Mouse (Mus musculus): ENCODE data around the gene Ick.
"Not testable (repeated sequence)": the region's sequence is repeated elsewhere in the genome, so short reads cannot be mapped to it uniquely, and the experiment has no call there.

Ick gene

GRCm38 (mm10) chr9:78108796-78109239 lies at the start of gene Ick, which contains the start of gene Fbxo9:
Ick (plus strand) TSS chr9:78109192.
Fbxo9 (minus strand) TSS chr9:78109065.
- DNase-seq (ENCODE audit: low read depth, low spot score), result peak; percentile 95

DNA sequence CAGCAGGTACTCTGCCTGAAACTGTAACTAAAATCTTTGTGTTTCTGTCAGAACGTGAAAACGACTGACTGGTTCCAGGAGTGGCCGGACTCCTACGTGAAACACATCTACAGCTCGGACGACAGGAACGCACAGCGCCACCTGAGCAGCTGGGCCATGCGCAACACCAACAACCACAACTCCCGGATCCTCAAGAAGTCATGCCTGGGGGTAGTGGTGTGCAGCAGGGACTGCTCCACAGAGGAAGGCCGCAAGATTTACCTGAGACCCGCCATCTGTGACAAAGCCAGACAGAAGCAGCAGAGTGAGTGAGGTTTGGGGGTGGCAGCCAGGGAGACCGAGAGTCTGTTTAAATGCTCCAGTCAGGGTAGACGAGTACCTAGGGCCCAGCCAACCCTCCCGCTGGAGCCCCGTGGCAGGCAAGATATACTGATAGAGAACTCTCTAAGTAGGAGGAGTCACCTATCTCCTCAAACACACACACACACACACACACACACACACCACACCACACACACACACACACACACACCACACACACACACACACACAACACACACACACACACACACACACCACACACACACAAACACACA lies 49.4 kb upstream of the Ick start:
- DNase-seq (ENCODE audit: low read depth, low spot score), result no peak

GRCm38 (mm10) chr9:78062392-78062791 lies 46.6 kb upstream of the Ick start:
- DNase-seq (ENCODE audit: low read depth, low spot score), result no peak

GRCm38 (mm10) chr9:78064121-78064520 lies 44.9 kb upstream of the Ick start:
- DNase-seq (ENCODE audit: low read depth, low spot score), result no peak

GRCm38 (mm10) chr9:78070496-78070895 lies 38.5 kb upstream of the Ick start:
- no peak for DNase-seq (ENCODE audit: low read depth, low spot score)

DNA sequence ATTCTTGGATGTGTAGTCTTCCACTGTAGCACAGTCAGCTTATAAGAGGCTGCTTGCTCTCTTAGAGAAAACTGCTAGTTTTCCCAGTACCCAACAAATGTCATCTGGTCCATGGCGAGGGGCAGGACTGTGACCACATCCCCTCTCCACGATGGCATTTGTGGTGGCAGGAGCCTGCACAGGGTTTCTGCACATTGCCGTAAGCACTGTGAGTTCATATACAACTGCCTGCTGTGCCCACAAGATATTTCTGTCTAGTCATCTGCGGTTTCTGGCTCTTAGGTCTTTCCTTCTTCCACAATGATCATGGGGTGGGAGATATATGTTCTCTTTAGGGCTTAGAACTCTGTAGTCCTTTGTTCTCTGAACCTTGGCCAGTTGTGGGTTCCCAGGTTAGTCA lies 37.4 kb upstream of the Ick start:
- no peak for DNase-seq (ENCODE audit: low read depth, low spot score)

DNA sequence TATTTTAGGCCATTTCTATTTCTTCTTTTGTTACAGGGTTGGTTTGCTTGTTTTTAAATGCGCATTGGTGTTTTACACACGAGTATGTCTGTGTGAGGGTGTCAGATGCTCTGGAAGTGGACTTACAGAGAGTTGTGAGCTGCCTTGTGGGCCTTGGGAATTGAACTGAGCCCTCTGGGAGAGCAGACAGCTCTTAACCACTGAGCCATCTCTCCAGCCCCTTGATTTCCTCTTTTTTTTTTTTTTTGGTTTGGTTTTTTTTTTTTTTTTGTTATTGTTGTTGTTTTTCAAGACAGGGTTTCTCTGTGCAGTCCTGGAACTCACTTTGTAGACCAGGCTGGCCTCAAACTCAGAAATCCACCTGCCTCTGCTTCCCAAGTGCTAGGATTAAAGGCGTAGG lies 35.7 kb upstream of the Ick start:
- not testable (repeated sequence) for DNase-seq (ENCODE audit: low read depth, low spot score)

GRCm38 (mm10) chr9:78073713-78074340 lies 35.2 kb upstream of the Ick start:
- DNase-seq (ENCODE audit: low read depth, low spot score), result no peak

GRCm38 (mm10) chr9:78075256-78075655 lies 33.7 kb upstream of the Ick start:
- no peak for DNase-seq (ENCODE audit: low read depth, low spot score)

GRCm38 (mm10) chr9:78078240-78078639 lies 30.8 kb upstream of the Ick start:
- DNase-seq (ENCODE audit: low read depth, low spot score), result no peak

DNA sequence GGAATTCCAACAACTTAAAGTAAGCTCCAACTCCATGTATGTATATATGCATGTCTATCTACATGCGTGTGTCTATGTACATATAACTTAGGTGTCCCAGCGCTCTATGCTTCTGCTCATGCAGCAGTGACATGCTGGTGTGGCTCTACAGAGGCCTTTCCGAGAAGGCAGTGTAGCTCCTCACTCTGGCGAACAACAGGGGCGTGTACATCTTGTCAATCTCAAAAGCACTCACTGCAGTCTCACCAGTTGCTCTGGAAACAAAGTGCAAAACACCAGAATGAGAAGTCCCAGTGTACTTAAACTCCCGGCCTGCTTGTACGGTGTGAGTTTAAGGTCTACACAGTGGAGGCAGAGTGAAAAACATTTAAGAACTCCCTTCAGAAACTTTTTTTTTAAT lies 27.2 kb upstream of the Ick start:
- no peak for DNase-seq (ENCODE audit: low read depth, low spot score)

GRCm38 (mm10) chr9:78084341-78084740 lies 24.7 kb upstream of the Ick start:
- no peak for DNase-seq (ENCODE audit: low read depth, low spot score)

GRCm38 (mm10) chr9:78085722-78086287 lies 23.2 kb upstream of the Ick start:
- DNase-seq (ENCODE audit: low read depth, low spot score), result no peak

DNA sequence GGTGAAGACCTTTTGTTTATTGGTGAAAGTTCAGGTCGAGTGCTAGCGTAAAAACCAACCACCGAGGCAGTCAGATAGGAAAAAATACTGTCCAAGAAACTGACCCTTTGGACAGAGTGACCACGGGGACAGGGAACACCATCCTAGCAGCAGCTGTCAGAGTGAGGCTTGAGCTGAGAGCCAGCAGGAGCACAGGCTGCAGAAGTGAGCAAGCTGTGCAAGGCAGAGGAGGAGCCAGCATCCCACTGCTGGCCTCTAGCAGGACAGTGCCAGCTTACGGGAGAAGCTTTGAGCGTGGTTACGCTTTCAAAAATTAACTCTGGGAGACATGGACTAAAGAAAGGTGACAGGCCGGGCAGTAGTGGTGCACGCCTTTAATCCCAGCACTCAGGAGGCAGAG lies 21.2 kb upstream of the Ick start:
- no peak for DNase-seq (ENCODE audit: low read depth, low spot score)

DNA sequence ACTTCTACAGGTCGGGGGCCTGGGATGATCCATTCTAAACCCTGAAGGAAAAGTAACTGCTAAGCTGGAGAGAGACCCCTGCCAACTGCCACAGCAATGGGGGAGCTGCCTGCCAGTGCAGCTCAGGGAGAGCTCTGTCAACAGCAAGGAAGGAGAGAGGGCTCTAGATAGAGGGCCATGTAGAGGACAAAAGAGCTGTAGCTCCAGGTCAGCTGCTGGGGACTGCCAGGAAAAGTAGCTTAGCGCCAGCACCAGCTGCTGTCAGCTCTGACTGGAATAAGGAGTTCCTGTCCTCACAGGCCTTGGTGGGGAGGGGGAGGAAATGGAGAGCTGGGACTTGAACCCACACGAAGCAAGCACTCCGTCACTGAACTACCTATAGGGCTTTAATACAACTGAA lies 20.5 kb upstream of the Ick start:
- DNase-seq (ENCODE audit: low read depth, low spot score), result no peak

GRCm38 (mm10) chr9:78088971-78089370 lies 20.0 kb upstream of the Ick start:
- no peak for DNase-seq (ENCODE audit: low read depth, low spot score)

- DNase-seq (ENCODE audit: low read depth, low spot score), result no peak
These were observed 19.1 kb upstream of the Ick start for GRCm38 (mm10) chr9:78089906-78090305.

- DNase-seq (ENCODE audit: low read depth, low spot score), result no peak
These were observed 18.4 kb upstream of the Ick start for GRCm38 (mm10) chr9:78090596-78090995.

GRCm38 (mm10) chr9:78095686-78096085 lies 13.3 kb upstream of the Ick start:
- DNase-seq (ENCODE audit: low read depth, low spot score), result peak; percentile 70

- DNase-seq (ENCODE audit: low read depth, low spot score), result no peak
These were observed 12.6 kb upstream of the Ick start for GRCm38 (mm10) chr9:78096376-78096775.

DNA sequence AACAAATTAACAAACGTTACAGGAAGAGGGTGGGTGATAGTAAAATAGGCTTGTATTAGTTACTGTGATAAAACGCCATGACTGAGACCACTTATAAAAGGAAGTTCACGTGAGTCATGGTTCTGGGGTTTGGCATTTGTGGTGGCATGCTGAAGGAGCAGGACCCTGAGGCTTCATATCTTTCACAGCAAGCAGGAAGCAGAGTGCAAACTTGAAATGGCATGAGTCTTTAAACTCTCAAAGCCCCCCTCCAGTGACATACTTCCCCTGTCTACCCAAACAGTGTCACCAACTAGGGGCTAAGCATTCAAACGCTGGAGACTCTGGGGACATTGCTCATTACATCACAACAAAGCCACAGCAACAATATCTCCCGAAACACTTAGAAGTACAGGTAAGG lies 8.0 kb upstream of the Ick start:
- DNase-seq (ENCODE audit: low read depth, low spot score), result no peak

DNA sequence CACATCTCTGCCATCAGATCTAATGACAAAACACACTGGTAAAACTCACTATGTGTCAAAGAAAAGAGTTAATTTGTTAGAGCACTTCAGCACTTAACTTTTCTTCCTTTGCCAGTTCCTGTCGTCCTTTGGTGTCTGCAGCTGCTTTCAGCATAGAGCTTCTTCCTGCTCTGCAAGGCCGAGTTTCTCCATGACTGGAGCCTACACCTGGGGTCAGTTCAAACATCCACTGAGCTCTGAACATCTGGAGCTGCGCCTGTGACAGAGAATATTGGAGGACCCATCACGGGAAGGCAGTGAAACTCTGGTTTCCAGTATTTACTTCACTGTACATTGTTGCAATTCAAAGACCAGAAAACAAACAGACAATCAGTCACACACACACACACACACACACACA lies 7.6 kb upstream of the Ick start:
- DNase-seq (ENCODE audit: low read depth, low spot score), result no peak

- DNase-seq (ENCODE audit: low read depth, low spot score), result no peak
These were observed 4.9 kb upstream of the Ick start for GRCm38 (mm10) chr9:78103965-78104560.
